Mouse (Mus musculus) E14TG2a.4 (cell line): ENCODE measurements at regions not wholly inside any gene's neighbourhood (a gene's known extent, or its start where the extent isn't known, plus 50 kb on each side); places are given as distances from the start of the nearest gene placed in this dataset.

Source experiments
- CTCF ChIP-seq: conservative IDR thresholded peaks from 2 replicates; pipeline ENCODE4 v1.5.1; 2014; ENCODE audit warnings: low read length
- POU5F1 ChIP-seq: IDR thresholded peaks from 2 replicates; pipeline ENCODE4 v1.6.1; 2014; ENCODE audit warnings: low read length, borderline replicate concordance

- TF ChIP-seq CTCF: no peak
- TF ChIP-seq POU5F1: no peak
These were observed 60.9 kb upstream of the Ankrd50 start for GRCm38 (mm10) chr3:38545501-38545896.
